Mouse (Mus musculus) cerebellum, adult 9-10 months (tissue): ENCODE data around the gene Zfp579.

ENCODE experiments used
- DNase-seq: peaks from one replicate; pipeline ENCODE4 v3.0.0; 2022

The Zfp579 gene

GRCm38 (mm10) chr7:4996003-4996895 is at the start of gene Zfp579:
Zfp579 (minus strand) TSS chr7:4996158.
- peak; percentile 95 for DNase-seq

- no peak for DNase-seq
These were observed 49.0 kb upstream of the Zfp579 start for GRCm38 (mm10) chr7:5044981-5045380.

- no peak for DNase-seq
These were observed 43.0 kb upstream of the Zfp579 start for GRCm38 (mm10) chr7:5038940-5039339.

GRCm38 (mm10) chr7:5038109-5038732 is 42.3 kb upstream of the Zfp579 start, which contains the start of gene Zfp784:
Zfp784 (minus strand) TSS chr7:5038446.
- DNase-seq = peak; percentile 95

GRCm38 (mm10) chr7:5037467-5037866 is 41.5 kb upstream of the Zfp579 start:
- no peak for DNase-seq

GRCm38 (mm10) chr7:5037026-5037425 is 41.1 kb upstream of the Zfp579 start:
- peak; percentile 51 for DNase-seq

GRCm38 (mm10) chr7:5036136-5036535 is 40.2 kb upstream of the Zfp579 start:
- no peak for DNase-seq

- no peak for DNase-seq
These were observed 39.7 kb upstream of the Zfp579 start for GRCm38 (mm10) chr7:5035628-5036027.

- DNase-seq = no peak
These were observed 37.9 kb upstream of the Zfp579 start, which contains the start of gene 4632433K11Rik for GRCm38 (mm10) chr7:5033818-5034217. 4632433K11Rik (plus strand) TSS chr7:5034118.

- no peak for DNase-seq
These were observed 35.5 kb upstream of the Zfp579 start for GRCm38 (mm10) chr7:5031496-5031895.

- no peak for DNase-seq
These were observed 34.8 kb upstream of the Zfp579 start for GRCm38 (mm10) chr7:5030554-5031275.

- DNase-seq = no peak
These were observed 34.0 kb upstream of the Zfp579 start for GRCm38 (mm10) chr7:5029946-5030345.

GRCm38 (mm10) chr7:5029543-5029942 is 33.6 kb upstream of the Zfp579 start:
- no peak for DNase-seq

- no peak for DNase-seq
These were observed 25.2 kb upstream of the Zfp579 start for GRCm38 (mm10) chr7:5021197-5021596.

GRCm38 (mm10) chr7:5020685-5021084 is 24.7 kb upstream of the Zfp579 start:
- peak; percentile 74 for DNase-seq

- DNase-seq = peak; percentile 98
These were observed 24.2 kb upstream of the Zfp579 start, which contains the start of the genes Zfp865 and Ccdc106 for GRCm38 (mm10) chr7:5020000-5020681. Zfp865 (plus strand) TSS chr7:5020376. Ccdc106 (plus strand) TSS chr7:5020553.

GRCm38 (mm10) chr7:5019576-5019975 is 23.6 kb upstream of the Zfp579 start:
- peak; percentile 61 for DNase-seq

GRCm38 (mm10) chr7:5017931-5018330 is 22.0 kb upstream of the Zfp579 start:
- DNase-seq = no peak

GRCm38 (mm10) chr7:5017352-5017751 is 21.4 kb upstream of the Zfp579 start:
- peak; percentile 71 for DNase-seq

- peak; percentile 59 for DNase-seq
These were observed 21.0 kb upstream of the Zfp579 start for GRCm38 (mm10) chr7:5016920-5017319.

- peak; percentile 77 for DNase-seq
These were observed 20.1 kb upstream of the Zfp579 start for GRCm38 (mm10) chr7:5016057-5016456.
